Mouse (Mus musculus): ENCODE measurements around the gene Ptgis. TPM values are rescaled to one million over a fixed set of nuclear protein-coding genes. Genes with fewer than 3 reads are reported as not detected.
A peak's percentile ranks its signal among the peaks of the same experiment; 100 is the strongest.

Ptgis gene
- polyA plus RNA-seq, 1 experiment from 2014 or later: 3.7 TPM

- WGBS: 75% methylated on average over 13 of the region's 13 CpGs
- Histone ChIP-seq H3K4me3 (ENCODE audit: low read depth, low read length) (no peak overlapping the region), H3K27ac (ENCODE audit: low read depth, low read length) (no peak overlapping the region), H3K36me3 (ENCODE audit: control insufficient read depth, insufficient read depth, low read length) (no peaks in the 10 kb centered on the region), H3K9ac (ENCODE audit: low read length) (no peak overlapping the region), H3K4me1 (ENCODE audit: control insufficient read depth, insufficient read depth, low read length) (peaks cover 10% of the 10 kb centered on the region; the same call in 1 of the 2 replicates), H3K4me2 (ENCODE audit: low read length) (no peak overlapping the region), H3K9me3 (replicated peaks; ENCODE audit: control insufficient read depth, low read length) (no peaks in the 10 kb centered on the region), H3K27me3 (replicated peaks; ENCODE audit: control insufficient read depth, insufficient read depth, low read length) (no peaks in the 10 kb centered on the region)
- ATAC-seq: no peak
- DNase-seq (ENCODE audit: low spot score): no peak
Observed at GRCm38 (mm10) chr2:167198660-167199427, 41.6 kb downstream of the Ptgis start.

GRCm38 (mm10) chr2:167193361-167193760 is 47.0 kb downstream of the Ptgis start:
- Histone ChIP-seq H3K27ac (ENCODE audit: low read depth, low read length) (no peak overlapping the region), H3K9me3 (replicated peaks; ENCODE audit: control insufficient read depth, low read length) (no peaks in the 10 kb centered on the region), H3K27me3 (replicated peaks; ENCODE audit: control insufficient read depth, insufficient read depth, low read length) (peaks cover 15% of the 10 kb centered on the region; the same call in 1 of the 2 replicates), H3K4me1 (ENCODE audit: control insufficient read depth, insufficient read depth, low read length) (peaks cover 6% of the 10 kb centered on the region), H3K4me2 (ENCODE audit: low read length) (no peak overlapping the region), H3K9ac (ENCODE audit: low read length) (no peak overlapping the region), H3K36me3 (ENCODE audit: control insufficient read depth, insufficient read depth, low read length) (no peaks in the 10 kb centered on the region), H3K4me3 (ENCODE audit: low read depth, low read length) (no peak overlapping the region)
- ATAC-seq (no peak), DNase-seq (ENCODE audit: low spot score) (no peak)
- 91% methylated on average over 3 of the region's 3 CpGs for WGBS

DNA sequence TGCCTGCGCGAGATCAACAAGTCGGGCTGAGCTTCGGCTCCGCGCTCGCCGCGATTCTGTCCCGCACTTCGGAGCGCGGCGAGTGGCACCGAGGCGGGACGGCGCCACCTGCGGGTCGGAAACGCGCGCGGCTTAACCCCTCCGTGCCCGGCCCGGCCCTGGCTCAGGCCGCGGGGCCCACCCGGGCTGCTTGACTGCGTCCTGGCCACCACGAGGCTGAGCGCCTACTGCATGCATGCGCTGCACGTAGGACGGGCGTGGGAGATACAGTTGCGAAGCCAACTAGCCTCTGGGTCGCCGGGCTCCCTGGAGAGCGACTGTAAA is 50.4 kb downstream of the Ptgis start, which contains the start of gene Kcnb1:
Gene Kcnb1 (minus strand): TSS at position 80 of the 324 bp plus-strand sequence.
- ATAC-seq (peak; percentile 87), DNase-seq (ENCODE audit: low spot score) (peak; percentile 88)
- peaks cover 26% of the 10 kb centered on the region; the same call in 1 of the 2 replicates for H3K27me3 ChIP-seq (replicated peaks; ENCODE audit: control insufficient read depth, insufficient read depth, low read length)
- under 1% methylated on average over 31 of the region's 41 CpGs for WGBS
- peak within 1 kb of the TSS; percentile 75 for H3K4me2 ChIP-seq (ENCODE audit: low read length)
- H3K27ac ChIP-seq (ENCODE audit: low read depth, low read length): 0 out of 2 replicates have a peak within 1 kb of the TSS, but pooled peaks have one; percentile 27
- H3K36me3 ChIP-seq (ENCODE audit: control insufficient read depth, insufficient read depth, low read length): no peaks in the 10 kb centered on the region
- peak within 1 kb of the TSS; percentile 65 for H3K9ac ChIP-seq (ENCODE audit: low read length)
- H3K4me3 ChIP-seq (ENCODE audit: low read depth, low read length): peak within 1 kb of the TSS; percentile 53
- H3K9me3 ChIP-seq (replicated peaks; ENCODE audit: control insufficient read depth, low read length): no peaks in the 10 kb centered on the region
- H3K4me1 ChIP-seq (ENCODE audit: control insufficient read depth, insufficient read depth, low read length): peaks cover 6% of the 10 kb centered on the region

DNA sequence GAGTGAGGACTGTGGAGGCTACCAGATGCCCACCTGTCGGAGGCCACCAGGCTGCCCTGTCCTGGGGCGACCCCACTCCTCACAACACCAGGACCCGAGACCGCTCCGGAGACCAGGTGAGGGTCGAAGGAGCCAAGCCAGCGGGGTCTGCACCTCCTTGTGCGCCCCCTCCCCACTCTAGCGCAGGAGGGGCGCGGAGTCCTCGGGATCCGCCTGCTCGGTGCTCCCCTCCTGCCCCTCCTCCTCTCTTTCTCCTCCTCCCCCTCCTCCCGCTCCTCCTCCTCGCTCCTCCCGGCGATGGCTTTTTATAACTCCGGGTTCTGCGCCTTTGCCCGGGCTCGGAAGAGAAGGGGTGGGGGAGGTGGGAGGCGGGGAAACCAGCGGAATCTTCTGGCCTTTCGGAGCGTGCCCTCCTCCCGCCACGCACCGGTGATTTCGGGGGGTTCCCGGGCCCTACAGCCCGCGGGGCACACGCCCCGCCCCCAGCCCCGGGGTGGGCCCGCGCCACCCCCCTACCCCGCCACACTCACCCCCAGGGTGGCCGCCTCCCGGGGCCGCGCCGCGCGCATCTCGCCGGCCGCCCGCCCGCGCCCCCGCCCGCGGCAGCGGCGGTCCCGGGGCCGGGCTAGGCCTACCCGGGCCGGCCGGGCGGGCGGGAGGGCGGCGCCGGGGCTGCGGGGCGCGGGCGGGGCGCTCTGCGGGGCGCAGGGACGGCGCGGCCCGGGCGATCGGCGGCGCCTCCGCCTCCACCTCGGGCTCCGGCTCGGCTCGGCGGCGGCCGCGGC is 50.9 kb downstream of the Ptgis start:
- Histone ChIP-seq H3K36me3 (ENCODE audit: control insufficient read depth, insufficient read depth, low read length) (no peaks in the 10 kb centered on the region), H3K27ac (ENCODE audit: low read depth, low read length) (0 out of 2 replicates have a peak overlapping the region, but pooled peaks have one; percentile 27), H3K9me3 (replicated peaks; ENCODE audit: control insufficient read depth, low read length) (no peaks in the 10 kb centered on the region), H3K4me2 (ENCODE audit: low read length) (peak overlapping the region; percentile 75), H3K4me1 (ENCODE audit: control insufficient read depth, insufficient read depth, low read length) (peaks cover 6% of the 10 kb centered on the region), H3K9ac (ENCODE audit: low read length) (peak overlapping the region; percentile 65), H3K4me3 (ENCODE audit: low read depth, low read length) (peak overlapping the region; percentile 53), H3K27me3 (replicated peaks; ENCODE audit: control insufficient read depth, insufficient read depth, low read length) (peaks cover 26% of the 10 kb centered on the region; the same call in 1 of the 2 replicates)
- 1% methylated on average over 46 of the region's 91 CpGs for WGBS
- ATAC-seq (peak; percentile 61), DNase-seq (ENCODE audit: low spot score) (peak; percentile 69)

DNA sequence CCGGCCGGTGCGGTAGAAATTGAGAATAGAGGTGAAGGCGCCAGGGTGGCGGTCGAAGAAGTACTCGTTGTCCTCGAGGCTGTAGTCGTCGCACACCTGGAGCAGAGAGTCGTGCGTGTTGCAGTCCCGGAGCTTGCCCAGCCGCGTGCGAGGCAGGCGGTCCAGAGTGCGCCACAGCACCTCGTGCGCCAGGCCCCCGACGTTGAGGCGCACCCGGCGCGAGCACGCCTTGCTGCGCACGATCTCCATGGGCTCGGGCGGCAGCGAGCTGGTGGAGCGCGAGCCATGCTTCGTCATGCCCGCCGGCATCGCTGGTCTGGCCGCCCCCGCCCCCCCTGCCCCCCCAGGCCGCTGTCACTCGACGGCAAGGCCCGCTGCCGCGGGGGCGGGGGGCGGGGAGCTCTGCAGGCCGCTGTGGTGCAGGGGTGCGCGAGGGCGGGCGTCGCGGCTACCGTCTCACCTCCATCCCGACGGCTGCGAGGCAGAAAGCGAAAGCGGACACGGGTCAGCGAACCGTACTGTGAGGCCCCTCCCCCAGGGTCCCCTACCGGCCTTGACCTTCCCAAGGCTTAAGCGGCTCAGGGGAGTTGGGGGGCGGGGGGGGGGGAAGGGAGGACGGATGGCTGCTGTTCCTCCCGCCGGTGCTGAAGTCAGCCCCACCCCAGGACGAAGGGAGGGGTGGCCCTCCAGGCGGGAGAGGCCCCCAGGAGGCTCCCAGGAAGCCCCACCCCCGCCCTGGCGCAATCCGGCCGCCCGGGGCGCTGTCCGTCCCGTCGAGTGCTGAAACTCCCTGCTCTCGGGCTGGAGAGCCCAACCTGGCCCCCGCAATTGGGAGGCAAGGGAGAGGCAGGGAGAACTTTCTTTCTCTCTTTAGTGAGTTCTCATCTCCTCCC is 51.8 kb downstream of the Ptgis start:
- Histone ChIP-seq H3K4me2 (ENCODE audit: low read length) (peak overlapping the region; percentile 75), H3K27ac (ENCODE audit: low read depth, low read length) (no peak overlapping the region), H3K9me3 (replicated peaks; ENCODE audit: control insufficient read depth, low read length) (no peaks in the 10 kb centered on the region), H3K36me3 (ENCODE audit: control insufficient read depth, insufficient read depth, low read length) (no peaks in the 10 kb centered on the region), H3K4me1 (ENCODE audit: control insufficient read depth, insufficient read depth, low read length) (peaks cover 6% of the 10 kb centered on the region), H3K9ac (ENCODE audit: low read length) (peak overlapping the region; percentile 65), H3K27me3 (replicated peaks; ENCODE audit: control insufficient read depth, insufficient read depth, low read length) (peaks cover 26% of the 10 kb centered on the region; the same call in 1 of the 2 replicates), H3K4me3 (ENCODE audit: low read depth, low read length) (peak overlapping the region; percentile 53)
- peak; percentile 46 for DNase-seq (ENCODE audit: low spot score)
- 24% methylated on average over 63 of the region's 83 CpGs for WGBS
- ATAC-seq: peak; percentile 21; the same call in 1 of the 2 replicates

GRCm38 (mm10) chr2:167187119-167187518 is 53.3 kb downstream of the Ptgis start:
- DNase-seq (ENCODE audit: low spot score): no peak
- H3K27me3 ChIP-seq (replicated peaks; ENCODE audit: control insufficient read depth, insufficient read depth, low read length): peaks cover 26% of the 10 kb centered on the region; the same call in 1 of the 2 replicates
- peaks cover 6% of the 10 kb centered on the region for H3K4me1 ChIP-seq (ENCODE audit: control insufficient read depth, insufficient read depth, low read length)
- 82% methylated on average over 5 of the region's 5 CpGs for WGBS
- H3K4me2 ChIP-seq (ENCODE audit: low read length): no peak overlapping the region
- H3K9ac ChIP-seq (ENCODE audit: low read length): no peak overlapping the region
- no peaks in the 10 kb centered on the region for H3K36me3 ChIP-seq (ENCODE audit: control insufficient read depth, insufficient read depth, low read length)
- H3K9me3 ChIP-seq (replicated peaks; ENCODE audit: control insufficient read depth, low read length): no peaks in the 10 kb centered on the region
- ATAC-seq: no peak
- no peak overlapping the region for H3K27ac ChIP-seq (ENCODE audit: low read depth, low read length)
- H3K4me3 ChIP-seq (ENCODE audit: low read depth, low read length): no peak overlapping the region

- peaks cover 6% of the 10 kb centered on the region for H3K4me1 ChIP-seq (ENCODE audit: control insufficient read depth, insufficient read depth, low read length)
- no peaks in the 10 kb centered on the region for H3K36me3 ChIP-seq (ENCODE audit: control insufficient read depth, insufficient read depth, low read length)
- H3K9me3 ChIP-seq (replicated peaks; ENCODE audit: control insufficient read depth, low read length): no peaks in the 10 kb centered on the region
- no peak for DNase-seq (ENCODE audit: low spot score)
- no peak for ATAC-seq
- H3K9ac ChIP-seq (ENCODE audit: low read length): 0 out of 2 replicates have a peak overlapping the region, but pooled peaks have one; percentile 5
- no peak overlapping the region for H3K4me2 ChIP-seq (ENCODE audit: low read length)
- H3K27ac ChIP-seq (ENCODE audit: low read depth, low read length): no peak overlapping the region
- H3K4me3 ChIP-seq (ENCODE audit: low read depth, low read length): no peak overlapping the region
- peaks cover 26% of the 10 kb centered on the region; the same call in 1 of the 2 replicates for H3K27me3 ChIP-seq (replicated peaks; ENCODE audit: control insufficient read depth, insufficient read depth, low read length)
- 45% methylated on average over 10 of the region's 10 CpGs for WGBS
Observed at GRCm38 (mm10) chr2:167186544-167186943, 53.9 kb downstream of the Ptgis start.

GRCm38 (mm10) chr2:167186003-167186402 is 54.4 kb downstream of the Ptgis start:
- no peak for DNase-seq (ENCODE audit: low spot score)
- H3K27ac ChIP-seq (ENCODE audit: low read depth, low read length): no peak overlapping the region
- no peaks in the 10 kb centered on the region for H3K9me3 ChIP-seq (replicated peaks; ENCODE audit: control insufficient read depth, low read length)
- ATAC-seq: no peak
- H3K27me3 ChIP-seq (replicated peaks; ENCODE audit: control insufficient read depth, insufficient read depth, low read length): peaks cover 24% of the 10 kb centered on the region; the same call in 1 of the 2 replicates
- H3K4me3 ChIP-seq (ENCODE audit: low read depth, low read length): no peak overlapping the region
- H3K9ac ChIP-seq (ENCODE audit: low read length): no peak overlapping the region
- WGBS: 63% methylated on average over 13 of the region's 13 CpGs
- no peak overlapping the region for H3K4me2 ChIP-seq (ENCODE audit: low read length)
- H3K4me1 ChIP-seq (ENCODE audit: control insufficient read depth, insufficient read depth, low read length): peaks cover 6% of the 10 kb centered on the region
- H3K36me3 ChIP-seq (ENCODE audit: control insufficient read depth, insufficient read depth, low read length): no peaks in the 10 kb centered on the region
